Mouse (Mus musculus) kidney, postnatal 14 days (tissue): ENCODE data around the gene Safb.

Experiments
- DNase-seq: peaks from one replicate; pipeline ENCODE4 v3.0.0; 2022; ENCODE audit warnings: mixed read lengths

Gene Safb

DNA sequence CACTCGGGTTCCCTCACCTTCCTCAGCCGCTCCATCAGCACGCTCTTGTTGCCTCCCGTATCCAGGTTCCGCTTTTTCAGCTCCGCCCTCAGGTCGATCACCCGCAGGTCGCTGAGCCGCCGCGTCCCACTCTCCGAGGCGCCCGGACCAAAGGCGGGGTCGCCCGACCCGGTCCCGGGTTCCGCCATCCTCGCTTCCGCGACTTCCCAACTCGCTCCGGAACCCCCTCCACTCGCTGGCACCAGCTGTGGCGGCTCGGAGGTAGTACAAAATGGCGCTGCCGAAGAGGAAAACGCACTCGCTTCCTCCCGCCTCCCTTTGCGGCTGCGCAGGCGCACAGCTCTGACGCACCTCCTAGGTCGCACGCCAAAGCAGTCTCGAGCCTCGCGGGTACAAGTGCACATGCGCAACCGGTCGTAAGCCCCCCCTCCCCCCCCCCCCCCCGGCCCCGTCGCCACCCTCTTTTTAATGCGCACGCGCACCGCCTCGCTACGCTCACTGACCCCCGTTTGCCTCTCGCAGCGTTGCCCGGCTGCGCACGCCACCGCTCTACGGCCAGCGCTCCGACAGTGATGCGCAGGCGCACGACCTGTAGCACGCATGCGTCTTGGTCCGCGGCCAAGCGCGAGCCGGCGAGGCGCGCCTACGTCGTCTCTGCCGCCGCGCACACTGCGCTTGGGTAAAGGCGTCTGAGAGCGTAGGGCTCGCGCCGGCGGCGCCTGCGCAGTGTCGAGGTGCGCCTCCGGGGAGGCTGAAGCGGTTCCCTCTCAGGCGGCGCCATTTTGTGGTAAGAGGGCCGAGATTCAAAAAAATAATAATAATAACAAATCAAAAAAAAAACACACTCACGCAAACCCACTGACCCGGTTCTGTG, at the start of gene Safb, which contains the start of gene Safb2:
Safb (plus strand) TSS at position 569 of the 874 bp plus-strand sequence.
Safb2 (minus strand) TSS at position 329 of the 874 bp plus-strand sequence.
- DNase-seq: peak; percentile 99

DNA sequence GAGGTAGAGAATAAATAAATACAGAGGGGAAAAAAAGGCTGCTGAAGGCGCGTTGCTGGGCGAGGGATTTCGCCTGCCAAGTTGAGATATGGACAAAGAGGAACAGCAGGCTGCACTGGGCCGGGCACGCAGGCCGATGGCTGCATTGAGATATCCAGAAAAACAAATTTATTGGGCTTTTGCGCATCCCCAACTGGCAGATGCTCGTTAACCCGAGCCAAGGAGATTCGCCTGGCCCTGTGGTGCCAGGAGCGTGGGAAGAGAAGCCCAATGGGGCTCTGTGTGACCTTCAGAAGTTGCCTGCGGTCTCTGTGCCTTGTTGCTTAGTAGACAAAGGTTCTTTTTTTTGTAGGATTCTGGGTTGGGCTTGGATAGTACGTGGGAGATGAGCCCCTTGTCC, 48.4 kb upstream of the Safb start:
- DNase-seq: no peak

- DNase-seq: no peak
These were observed 47.8 kb upstream of the Safb start for GRCm38 (mm10) chr17:56536874-56537273.

GRCm38 (mm10) chr17:56537912-56538311, 46.7 kb upstream of the Safb start:
- no peak for DNase-seq

- DNase-seq: no peak
These were observed 44.1 kb upstream of the Safb start for GRCm38 (mm10) chr17:56540562-56540975.

DNA sequence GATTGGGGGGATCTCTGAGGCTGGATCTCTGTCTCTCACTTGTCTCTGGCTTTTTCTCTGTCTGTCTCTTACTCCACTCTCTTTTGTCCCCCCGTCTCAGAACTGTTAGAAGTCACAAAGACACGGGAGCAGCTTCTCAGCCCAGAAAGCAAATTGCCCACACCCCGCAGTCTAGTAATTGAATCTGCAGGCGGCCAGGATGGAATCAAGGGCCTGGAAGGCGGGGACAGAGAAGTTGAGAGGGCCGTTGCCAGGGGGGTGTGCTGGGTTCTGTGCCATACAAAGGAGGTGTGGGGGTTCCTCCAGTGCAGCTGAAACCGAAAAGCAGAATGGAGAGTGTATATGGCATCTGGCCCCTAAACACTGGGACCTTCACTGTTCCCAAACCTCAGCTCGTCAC, 41.9 kb upstream of the Safb start:
- DNase-seq: no peak

DNA sequence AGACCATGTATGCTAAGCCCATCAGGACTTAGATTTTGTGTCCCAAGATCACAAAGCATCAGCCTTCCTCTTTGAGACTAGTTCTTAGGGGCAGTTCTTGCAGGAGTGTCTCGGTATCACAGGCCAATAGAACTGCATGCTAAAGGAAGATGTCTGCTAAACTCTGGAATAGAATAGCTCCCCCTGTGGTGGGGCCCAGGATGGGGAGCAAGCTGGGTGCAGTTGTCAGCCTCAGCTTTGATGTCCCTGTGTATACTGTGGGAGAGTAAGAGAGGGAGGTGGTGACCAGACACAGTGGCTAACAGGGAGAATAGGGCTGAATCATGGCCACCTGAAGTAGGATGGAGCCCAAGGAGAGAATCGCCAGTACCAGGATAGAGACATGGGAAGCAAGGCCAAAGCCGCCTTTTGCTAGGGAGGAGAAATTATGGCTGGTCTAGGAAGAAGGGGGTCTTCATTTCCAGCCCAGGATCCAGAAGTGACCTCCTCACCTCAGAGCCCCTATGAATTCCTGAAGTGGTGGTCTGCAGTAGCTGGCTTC, 40.9 kb upstream of the Safb start:
- no peak for DNase-seq

DNA sequence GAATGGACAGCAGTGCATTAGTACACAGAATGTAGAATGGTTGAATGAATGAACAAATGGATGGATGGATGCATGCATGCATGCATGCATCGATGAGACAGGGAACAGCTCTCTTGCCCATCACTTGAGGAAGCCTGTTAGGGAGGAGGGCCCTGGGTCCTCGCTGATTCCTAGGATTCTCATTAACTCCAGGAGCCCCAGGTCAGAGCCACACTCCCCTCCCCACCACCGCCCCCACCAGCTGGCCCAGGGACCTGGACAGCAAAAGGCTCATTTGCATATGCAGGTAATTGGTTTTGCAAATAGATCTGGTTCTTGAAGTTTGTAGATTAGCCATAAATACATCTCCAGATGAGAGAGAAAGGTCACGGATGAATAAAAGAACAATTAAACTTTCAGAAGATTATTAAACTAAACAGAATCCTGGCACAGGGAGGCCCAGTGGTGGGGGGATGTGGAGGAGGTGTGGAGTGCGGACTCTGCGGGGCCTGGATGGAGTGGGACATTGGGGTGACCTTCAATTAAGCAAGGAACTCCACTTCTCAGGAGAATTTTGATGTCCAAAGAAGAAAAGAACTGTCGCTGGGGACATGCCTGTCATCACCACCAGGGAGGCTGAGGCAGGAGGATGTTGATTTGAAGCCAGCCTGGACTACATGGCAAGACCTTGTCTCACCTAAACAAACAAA, 39.8 kb upstream of the Safb start:
- no peak for DNase-seq

DNA sequence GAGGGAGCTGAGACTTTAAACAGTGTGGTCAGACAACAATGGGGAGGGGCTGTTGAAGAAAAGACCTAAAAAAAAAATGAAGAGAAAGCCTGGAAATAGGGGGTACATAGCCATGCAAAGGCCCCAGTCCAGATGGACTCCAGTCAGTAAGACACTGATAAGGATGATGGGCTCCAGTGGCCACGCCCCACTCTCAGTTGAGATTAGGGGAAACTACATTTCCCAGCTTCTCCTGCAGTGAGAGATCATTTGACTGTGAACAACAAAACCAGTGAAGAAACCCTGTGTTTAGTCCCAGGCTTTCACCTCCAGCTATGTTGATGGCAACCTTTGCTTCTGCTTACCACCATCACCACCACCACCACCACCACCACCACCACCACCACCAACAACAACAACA, 38.7 kb upstream of the Safb start:
- DNase-seq: no peak

- DNase-seq: no peak
These were observed 38.0 kb upstream of the Safb start for GRCm38 (mm10) chr17:56546576-56546975.

DNA sequence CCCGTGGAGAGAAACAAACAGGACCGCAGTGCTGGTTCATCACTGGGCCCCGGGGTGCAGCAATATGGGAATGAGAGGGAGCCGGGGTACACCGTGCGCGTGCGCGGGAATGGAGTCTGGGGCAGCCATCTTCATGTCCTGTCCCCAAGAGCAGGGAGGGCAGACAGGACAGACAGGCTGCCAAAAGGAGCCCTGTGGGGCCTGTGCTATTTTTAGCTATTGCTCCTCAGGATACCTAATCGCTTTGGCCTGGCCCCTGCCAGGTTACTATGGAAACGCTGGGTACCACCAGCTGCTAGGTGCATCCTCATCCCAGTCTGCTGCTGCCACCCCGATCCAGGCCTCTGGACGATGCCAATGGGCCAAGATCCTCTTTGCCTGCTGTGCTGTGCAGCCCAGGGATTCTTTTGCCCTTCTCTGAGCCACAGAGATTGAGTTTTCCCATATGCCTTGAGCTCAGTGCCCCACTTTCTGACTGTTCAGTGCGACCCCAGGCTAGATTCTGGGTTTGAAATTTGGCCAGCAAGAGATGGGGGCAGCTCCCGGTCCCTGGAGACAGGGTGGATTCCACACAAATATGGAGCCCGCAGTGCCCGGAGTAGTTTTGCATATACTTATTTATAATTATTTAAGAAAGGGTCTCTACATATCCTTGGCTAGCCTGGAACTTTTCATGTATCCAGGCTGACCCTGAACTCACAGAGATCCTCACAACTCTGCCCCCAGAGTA, 37.3 kb upstream of the Safb start:
- DNase-seq: no peak

DNA sequence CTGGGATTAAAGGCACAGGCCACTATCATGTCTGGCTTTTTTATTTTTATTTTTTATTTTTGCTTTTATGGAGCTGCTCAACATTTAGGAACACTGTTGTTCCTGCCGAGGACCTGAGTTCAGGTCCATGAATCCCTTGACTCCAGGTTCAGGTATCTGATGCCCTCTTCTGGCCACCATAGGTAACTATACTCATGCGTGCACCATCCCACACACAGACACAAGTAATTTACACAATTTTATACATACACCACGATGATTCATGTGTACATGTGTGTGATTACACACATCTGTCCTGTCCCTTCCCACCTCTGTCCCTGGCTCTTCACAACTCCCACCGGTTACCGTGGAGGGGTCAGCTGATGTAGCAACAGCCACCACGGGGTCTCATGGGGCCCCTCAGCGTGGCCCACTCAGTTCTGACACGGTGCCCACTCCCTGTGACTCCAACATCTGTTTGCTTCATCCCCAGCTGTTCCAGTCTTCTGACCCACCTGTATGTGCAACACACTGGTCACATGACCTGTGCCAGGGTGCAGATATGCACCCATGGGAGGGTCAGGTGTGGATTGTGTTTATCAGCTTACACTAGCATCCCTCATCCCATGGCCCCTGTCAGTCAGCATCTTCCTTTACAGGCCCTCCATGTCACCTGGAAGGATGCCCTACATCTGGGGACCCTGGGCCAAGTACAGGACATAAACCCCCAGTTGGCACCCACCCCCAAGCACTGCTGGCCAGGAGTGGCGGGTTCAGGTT, 36.6 kb upstream of the Safb start:
- DNase-seq: no peak

- no peak for DNase-seq
These were observed 36.0 kb upstream of the Safb start for GRCm38 (mm10) chr17:56548605-56549105.

- DNase-seq: no peak
These were observed 33.7 kb upstream of the Safb start for GRCm38 (mm10) chr17:56550784-56551475.

DNA sequence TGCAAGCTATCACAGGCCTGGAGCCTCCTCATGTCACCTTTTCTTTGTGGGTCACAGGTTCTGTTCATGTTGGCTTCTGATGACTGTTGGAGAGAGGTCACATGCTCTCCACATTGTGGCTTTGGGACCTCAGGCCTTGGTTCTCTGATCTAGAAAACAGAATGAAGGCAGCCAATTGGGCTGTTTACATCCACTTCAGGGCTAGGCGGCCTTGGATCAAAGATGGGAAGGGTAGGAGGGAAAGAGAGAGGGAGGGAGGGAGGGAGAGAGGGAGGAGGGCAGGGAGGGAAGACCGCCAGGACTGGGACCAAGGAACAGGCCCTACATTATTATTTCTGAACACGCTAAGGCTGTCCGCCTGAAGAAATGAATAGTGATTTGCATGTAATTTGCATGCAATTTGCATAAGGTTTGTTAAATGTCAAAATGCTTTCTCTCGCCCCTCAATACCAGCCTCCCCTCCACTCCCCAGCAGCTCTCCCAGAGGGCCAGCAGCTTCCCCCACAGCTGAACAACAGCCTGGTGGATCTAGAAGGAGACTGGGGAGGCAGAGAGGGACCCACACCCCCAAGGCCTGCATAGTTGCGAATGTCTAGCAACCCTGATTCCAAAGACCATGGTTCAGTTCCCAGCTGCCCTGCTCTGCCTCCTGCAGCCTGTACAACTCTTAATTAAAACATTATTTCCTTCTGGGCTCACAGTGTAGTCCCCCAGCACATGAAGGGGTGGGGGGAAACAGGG, 32.6 kb upstream of the Safb start:
- DNase-seq: no peak

- peak; percentile 56 for DNase-seq
These were observed 31.8 kb upstream of the Safb start for GRCm38 (mm10) chr17:56552781-56553363.

DNA sequence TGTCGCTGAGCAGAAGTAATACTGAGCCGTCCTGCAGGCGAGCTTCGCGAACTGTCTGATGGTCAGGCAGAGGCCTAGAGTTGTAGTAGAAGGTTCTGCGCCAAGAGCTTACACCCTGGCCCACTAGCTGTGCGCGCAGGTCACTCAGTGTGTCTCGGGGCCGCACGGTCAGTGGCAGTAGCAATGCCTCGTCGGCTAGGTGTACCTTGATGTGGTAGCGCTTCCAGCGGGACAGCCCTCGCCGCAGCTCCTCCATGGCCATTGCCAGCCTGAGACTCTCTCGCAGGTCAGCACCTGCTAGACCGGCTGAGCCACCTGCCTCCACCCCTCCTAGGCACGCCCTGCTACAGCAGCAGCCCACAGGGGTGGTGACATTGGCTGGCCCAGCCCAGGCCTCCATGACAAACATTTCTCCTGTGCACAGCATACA, 30.5 kb upstream of the Safb start, which contains the start of gene Gm20219:
Gm20219 (minus strand) TSS at position 266 of the 430 bp plus-strand sequence.
- DNase-seq: peak; percentile 48

GRCm38 (mm10) chr17:56558448-56558847, 26.2 kb upstream of the Safb start:
- peak; percentile 66 for DNase-seq

DNA sequence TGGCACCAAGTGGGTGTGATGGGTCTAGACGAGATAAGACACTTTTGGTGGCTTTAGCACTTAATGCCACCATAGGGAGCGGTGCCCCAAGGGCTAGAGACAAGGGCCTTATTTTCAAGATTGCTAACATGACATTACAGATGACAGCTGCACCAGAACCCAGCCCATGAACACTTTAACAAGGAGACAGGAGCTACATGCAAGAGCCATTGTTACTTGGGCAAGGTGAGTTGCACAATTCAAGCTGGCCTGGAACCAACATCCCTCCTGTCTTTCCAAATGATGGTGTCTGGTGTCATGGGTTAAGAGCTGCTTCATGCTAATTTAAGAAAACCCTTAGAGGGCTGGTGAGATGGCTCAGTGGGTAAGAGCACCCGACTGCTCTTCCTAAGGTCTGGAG, 25.2 kb upstream of the Safb start:
- no peak for DNase-seq

DNA sequence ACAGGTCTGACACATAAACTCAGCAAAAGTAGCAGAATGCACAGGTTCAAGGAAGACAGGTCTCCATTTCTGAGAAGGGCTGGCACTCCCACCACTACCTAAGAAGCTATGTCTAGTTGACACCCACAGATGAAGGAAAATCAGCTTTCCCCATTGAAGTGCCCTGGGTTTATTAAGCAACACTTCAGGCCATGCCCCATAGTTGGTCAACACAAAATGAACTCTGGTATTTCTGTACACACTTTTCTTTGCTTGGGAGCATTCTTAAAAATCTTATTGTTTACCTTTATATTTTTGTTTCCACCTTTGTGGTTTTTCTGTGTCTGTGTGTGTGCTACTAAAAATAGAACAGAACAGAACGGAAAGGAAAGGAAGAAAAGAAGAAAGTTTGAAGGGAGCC, 24.5 kb upstream of the Safb start:
- no peak for DNase-seq
